Mouse (Mus musculus) liver, postnatal 0 days (tissue): ENCODE data around the gene Gna12. TPM values are rescaled to one million over a fixed set of nuclear protein-coding genes. Genes with fewer than 3 reads are reported as not detected.

Experiments
- ATAC-seq: fragments of 200-750 bp; cut with Nextera tagmentation; 2 replicates; pipeline ENCODE4 v1.8.0; 2017; ENCODE audit warnings: mild to moderate bottlenecking, moderate library complexity
- DNase-seq: peaks from one replicate; pipeline ENCODE4 v3.0.0-alpha.2; 2016
- H3K27ac ChIP-seq: fragments of 300-500 bp; sonication (generic); 2 replicates; pipeline ENCODE4 v1.5.1; 2014; ENCODE audit warnings: antibody characterized with exemption, moderate library complexity, mild to moderate bottlenecking, low read depth
- H3K27me3 ChIP-seq: fragments of 300-500 bp; sonication (generic); 2 replicates; pipeline ENCODE4 v1.6.1; 2014; ENCODE audit warnings: low read length, control low read depth, mixed read lengths; ENCODE audit not compliant: insufficient read depth
- H3K36me3 ChIP-seq: fragments of 300-500 bp; sonication (generic); replicated peaks from 2 replicates; pipeline ENCODE4 v1.6.1; 2014; ENCODE audit warnings: mild to moderate bottlenecking, control low read depth, low read length, moderate library complexity, mixed read lengths; ENCODE audit not compliant: insufficient read depth
- H3K4me1 ChIP-seq: fragments of 300-500 bp; sonication (generic); 2 replicates; pipeline ENCODE4 v1.6.1; 2014; ENCODE audit warnings: antibody characterized with exemption, mild to moderate bottlenecking, control low read depth; ENCODE audit not compliant: insufficient read depth
- H3K4me2 ChIP-seq: fragments of 300-500 bp; sonication (generic); 2 replicates; pipeline ENCODE4 v1.6.1; 2014; ENCODE audit warnings: low read depth, mild to moderate bottlenecking, low read length, moderate library complexity, mixed read lengths
- H3K4me3 ChIP-seq: fragments of 300-500 bp; sonication (generic); 2 replicates; pipeline ENCODE4 v1.5.1; 2014; ENCODE audit warnings: low read depth, low read length
- H3K9ac ChIP-seq: fragments of 300-500 bp; sonication (generic); replicated peaks from 2 replicates; pipeline ENCODE4 v1.6.1; 2014; ENCODE audit warnings: mild to moderate bottlenecking, moderate library complexity
- H3K9me3 ChIP-seq: fragments of 300-500 bp; sonication (generic); 2 replicates; pipeline ENCODE4 v1.6.1; 2016; ENCODE audit warnings: mild to moderate bottlenecking, control low read depth, low read length, mixed read lengths
- CTCF ChIP-seq: sonication (generic); IDR thresholded peaks from 2 replicates; pipeline ENCODE4 v1.5.1; 2016; ENCODE audit warnings: antibody characterized with exemption, low read depth
- EP300 ChIP-seq: IDR thresholded peaks from 2 replicates; pipeline ENCODE4 v1.6.1; 2016; ENCODE audit warnings: antibody characterized with exemption, low read depth, mild to moderate bottlenecking
- WGBS: fragments of 180-500 bp; shearing (Covaris S2); extraction: QIAGEN DNeasy Blood & Tissue Kit; methylation state at CpG from one replicate; pipeline ENCODE4 v1.1.7; 2014; ENCODE audit not compliant: insufficient replicate concordance; 5-methylcytosine and 5-hydroxymethylcytosine counted together
- polyA plus RNA-seq: library from polyadenylated mRNA; unstranded; fragments of >200 nt; fragmentation: Nextera tagmentation; extraction: Ambion mirVana; gene quantifications from 2 replicates; pipeline ENCODE4 v1.2.1, GENCODE M21; 2015

Gene Gna12
- polyA plus RNA-seq, 1 experiment from 2014 or later, result 12.7 TPM

GRCm38 (mm10) chr5:140743706-140744131, 86.5 kb downstream of the Gna12 start:
- Histone ChIP-seq H3K27ac (no peak overlapping the region), H3K4me1 (peaks cover 3% of the 10 kb centered on the region), H3K4me2 (no peak overlapping the region), H3K36me3 (no peaks in the 10 kb centered on the region), H3K9me3 (no peaks in the 10 kb centered on the region), H3K4me3 (no peak overlapping the region), H3K27me3 (no peaks in the 10 kb centered on the region), H3K9ac (no peak overlapping the region)
- WGBS, result 42% methylated on average over 12 of the region's 12 CpGs
- TF ChIP-seq CTCF (peak; percentile 32), EP300 (no peak)
- ATAC-seq (no peak), DNase-seq (peak; percentile 12)

- H3K4me1 ChIP-seq, result no peaks in the 10 kb centered on the region
- H3K9ac ChIP-seq, result no peak overlapping the region
- H3K9me3 ChIP-seq, result no peaks in the 10 kb centered on the region
- no peaks in the 10 kb centered on the region for H3K36me3 ChIP-seq
- no peak overlapping the region for H3K4me2 ChIP-seq
- H3K4me3 ChIP-seq, result no peak overlapping the region
- no peak overlapping the region for H3K27ac ChIP-seq
- ATAC-seq (no peak), DNase-seq (no peak)
- H3K27me3 ChIP-seq, result no peaks in the 10 kb centered on the region
- TF ChIP-seq CTCF (peak; percentile 60), EP300 (no peak)
Observed at GRCm38 (mm10) chr5:140741877-140742276, 88.4 kb downstream of the Gna12 start.

GRCm38 (mm10) chr5:140741040-140741439, 89.2 kb downstream of the Gna12 start:
- DNase-seq, result no peak
- TF ChIP-seq EP300 (no peak), CTCF (no peak)

GRCm38 (mm10) chr5:140739813-140740212, 90.4 kb downstream of the Gna12 start:
- H3K9ac ChIP-seq, result no peak overlapping the region
- H3K4me3 ChIP-seq, result no peak overlapping the region
- no peaks in the 10 kb centered on the region for H3K36me3 ChIP-seq
- peaks cover 16% of the 10 kb centered on the region for H3K27me3 ChIP-seq
- DNase-seq, result no peak
- peaks cover 11% of the 10 kb centered on the region for H3K4me1 ChIP-seq
- H3K27ac ChIP-seq, result no peak overlapping the region
- WGBS, result 62% methylated on average over 12 of the region's 12 CpGs
- no peak for TF ChIP-seq CTCF
- no peak for TF ChIP-seq EP300
- H3K4me2 ChIP-seq, result no peak overlapping the region
- no peak for ATAC-seq
- no peaks in the 10 kb centered on the region for H3K9me3 ChIP-seq

More at GRCm38 (mm10) chr5:140741040-140741439, 89.2 kb downstream of the Gna12 start:
- no peak overlapping the region for H3K27ac ChIP-seq
- no peaks in the 10 kb centered on the region for H3K9me3 ChIP-seq
- H3K27me3 ChIP-seq, result peaks cover 6% of the 10 kb centered on the region; the same call in 1 of the 2 replicates
- H3K4me2 ChIP-seq, result no peak overlapping the region
- ATAC-seq, result no peak
- H3K9ac ChIP-seq, result no peak overlapping the region
- H3K4me3 ChIP-seq, result no peak overlapping the region
- no peaks in the 10 kb centered on the region for H3K36me3 ChIP-seq
- H3K4me1 ChIP-seq, result peaks cover 4% of the 10 kb centered on the region; the same call in 1 of the 2 replicates
- 70% methylated on average over 11 of the region's 11 CpGs for WGBS

- Histone ChIP-seq H3K27me3 (peaks cover 18% of the 10 kb centered on the region), H3K4me2 (peak overlapping the region; percentile 57), H3K4me3 (peak overlapping the region; percentile 31), H3K9ac (0 out of 2 replicates have a peak overlapping the region, but pooled peaks have one; percentile 9), H3K27ac (no peak overlapping the region), H3K36me3 (no peaks in the 10 kb centered on the region), H3K4me1 (peaks cover 14% of the 10 kb centered on the region), H3K9me3 (no peaks in the 10 kb centered on the region)
- ATAC-seq (no peak), DNase-seq (no peak)
- 14% methylated on average over 8 of the region's 13 CpGs for WGBS
- TF ChIP-seq EP300 (no peak), CTCF (no peak)
Observed at GRCm38 (mm10) chr5:140736166-140736565, 94.1 kb downstream of the Gna12 start.

- WGBS, result 1% methylated on average over 20 of the region's 22 CpGs
- TF ChIP-seq EP300, result no peak
- ATAC-seq, result peak; percentile 59
- peak; percentile 39 for DNase-seq
- Histone ChIP-seq H3K9me3 (no peaks in the 10 kb centered on the region), H3K4me2 (peak overlapping the region; percentile 57), H3K27ac (no peak overlapping the region), H3K36me3 (no peaks in the 10 kb centered on the region), H3K4me1 (peaks cover 14% of the 10 kb centered on the region), H3K27me3 (peaks cover 18% of the 10 kb centered on the region), H3K4me3 (peak overlapping the region; percentile 31), H3K9ac (0 out of 2 replicates have a peak overlapping the region, but pooled peaks have one; percentile 9)
Observed at GRCm38 (mm10) chr5:140735297-140735696, 94.9 kb downstream of the Gna12 start.
